Mouse (Mus musculus): ENCODE data around the gene Nedd9.

GRCm38 (mm10) chr13:41473504-41473903, 13.7 kb downstream of the Nedd9 start:
- no peak for TF ChIP-seq CTCF (IDR thresholded peaks at IDR 0.05; ENCODE audit: low read depth, low read length)
- no peak for TF ChIP-seq POLR2A (IDR thresholded peaks at IDR 0.05; ENCODE audit: extremely low read depth, insufficient read depth, low read length)
